Mouse (Mus musculus) right cerebral cortex, adult 2 months (tissue): ENCODE results near the gene Phkb.

ENCODE experiments used
- DNase-seq, 2 experiments: peaks; one replicate each; pipeline ENCODE4 v3.0.0; 2021 to 2022; ENCODE audit warnings: low spot score in 2 of 2

Phkb gene

GRCm38 (mm10) chr8:86090666-86091065 is 249.9 kb downstream of the Phkb start:
- no peak for DNase-seq
